Mouse (Mus musculus) MEL (cell line): ENCODE measurements around the gene Irf3. TPM values are rescaled to one million over a fixed set of nuclear protein-coding genes. Genes with fewer than 3 reads are reported as not detected.

Source experiments
- DNase-seq: peaks from one replicate; pipeline ENCODE4 v3.0.0; 2011; ENCODE audit warnings: low read depth, low spot score
- H3K27ac ChIP-seq: 2 replicates; pipeline ENCODE4 v1.5.1; 2012; ENCODE audit warnings: low read depth, mild to moderate bottlenecking, control low read depth, low read length, moderate library complexity; ENCODE audit not compliant: control insufficient read depth
- H3K27me3 ChIP-seq, 2 experiments: fragments of 150-350 bp in 1 of 2; sonication (generic) in 1 of 2; 2 replicates each; pipeline ENCODE4 v1.6.1; 2012; ENCODE audit warnings: low read length in 2 of 2, mild to moderate bottlenecking in 2 of 2, improper control_type of control experiment in 1 of 2, moderate library complexity in 1 of 2; ENCODE audit not compliant: insufficient read depth in 2 of 2, control insufficient read depth in 1 of 2
- H3K36me3 ChIP-seq, 2 experiments: 2 replicates each; pipeline ENCODE4 v1.6.1; 2012 to 2014; ENCODE audit warnings: low read length in 2 of 2, improper control_type of control experiment in 1 of 2, inconsistent platforms in 1 of 2, mild to moderate bottlenecking in 1 of 2; ENCODE audit not compliant: insufficient read depth in 2 of 2, control insufficient read depth in 1 of 2
- H3K4me1 ChIP-seq, 2 experiments: fragments of 150-350 bp in 1 of 2; sonication (generic) in 1 of 2; 2 replicates each; pipeline ENCODE4 v1.6.1; 2012; ENCODE audit warnings: low read length in 2 of 2, improper control_type of control experiment in 1 of 2, mild to moderate bottlenecking in 1 of 2; ENCODE audit not compliant: insufficient read depth in 2 of 2, control insufficient read depth in 1 of 2
- H3K4me3 ChIP-seq, 2 experiments: fragments of 150-350 bp in 1 of 2; sonication (generic) in 1 of 2; 2 replicates each; pipeline ENCODE4 v1.5.1; 2012; ENCODE audit warnings: low read depth in 2 of 2, low read length in 2 of 2, mild to moderate bottlenecking in 2 of 2, moderate library complexity in 2 of 2, control low read depth in 1 of 2, improper control_type of control experiment in 1 of 2; ENCODE audit not compliant: control insufficient read depth in 1 of 2, insufficient read depth in 1 of 2
- H3K79me2 ChIP-seq: 2 replicates; pipeline ENCODE4 v1.6.1; 2012; ENCODE audit warnings: mild to moderate bottlenecking, low read length, moderate library complexity; ENCODE audit not compliant: control insufficient read depth, poor library complexity, insufficient read depth
- H3K9ac ChIP-seq: 2 replicates; pipeline ENCODE4 v1.6.1; 2012; ENCODE audit warnings: low read depth, mild to moderate bottlenecking, control low read depth, low read length, moderate library complexity; ENCODE audit not compliant: control insufficient read depth, poor library complexity, severe bottlenecking
- H3K9me3 ChIP-seq: fragments of 150-350 bp; sonication (generic); replicated peaks from 2 replicates; pipeline ENCODE4 v1.6.1; 2012; ENCODE audit warnings: mild to moderate bottlenecking, low read length, improper control_type of control experiment, moderate library complexity; ENCODE audit not compliant: insufficient read depth
- CHD1 ChIP-seq: IDR thresholded peaks from 2 replicates; pipeline ENCODE4 v1.6.1; 2012; ENCODE audit warnings: low read depth, mild to moderate bottlenecking, inconsistent platforms, low read length, improper control_type of control experiment
- CTCF ChIP-seq, 3 experiments: IDR thresholded peaks in 2 of 3; conservative IDR thresholded peaks in 1 of 3; 2 replicates each; pipeline ENCODE4 v1.5.1; 2011 to 2012; ENCODE audit warnings: low read length in 3 of 3, low read depth in 2 of 3, mild to moderate bottlenecking in 2 of 3, improper control_type of control experiment in 1 of 3, inconsistent platforms in 1 of 3, mixed read lengths in 1 of 3, moderate library complexity in 1 of 3; ENCODE audit not compliant: control insufficient read depth in 1 of 3, insufficient read depth in 1 of 3, poor library complexity in 1 of 3, severe bottlenecking in 1 of 3
- E2F4 ChIP-seq: IDR thresholded peaks from 2 replicates; pipeline ENCODE4 v1.6.1; 2011; ENCODE audit warnings: low read depth, low read length, improper control_type of control experiment, borderline replicate concordance
- JUND ChIP-seq: IDR thresholded peaks from 2 replicates; pipeline ENCODE4 v1.6.1; 2011; ENCODE audit warnings: low read depth, mild to moderate bottlenecking, improper control_type of control experiment, low read length
- KAT2A ChIP-seq: conservative IDR thresholded peaks from 2 replicates; pipeline ENCODE4 v1.6.1; 2012; ENCODE audit warnings: low read depth, low read length, improper control_type of control experiment, inconsistent platforms
- MAX ChIP-seq: IDR thresholded peaks from 2 replicates; pipeline ENCODE4 v1.6.1; 2011; ENCODE audit warnings: low read length, improper control_type of control experiment
- MAZ ChIP-seq: IDR thresholded peaks from 2 replicates; pipeline ENCODE4 v1.6.1; 2012; ENCODE audit warnings: low read depth, mild to moderate bottlenecking, inconsistent platforms, low read length, improper control_type of control experiment
- MEF2A ChIP-seq: IDR thresholded peaks from 2 replicates; pipeline ENCODE4 v1.6.1; 2014; ENCODE audit warnings: low read depth, mild to moderate bottlenecking, inconsistent platforms, low read length, improper control_type of control experiment; ENCODE audit not compliant: poor library complexity, insufficient replicate concordance, severe bottlenecking; ENCODE audit errors: extremely low read depth
- MXI1 ChIP-seq: IDR thresholded peaks from 2 replicates; pipeline ENCODE4 v1.6.1; 2011; ENCODE audit warnings: mild to moderate bottlenecking, low read depth, low read length, improper control_type of control experiment
- MYB ChIP-seq: IDR thresholded peaks from 2 replicates; pipeline ENCODE4 v1.6.1; 2011; ENCODE audit warnings: mild to moderate bottlenecking, low read depth, low read length, improper control_type of control experiment
- MYC ChIP-seq: IDR thresholded peaks from 2 replicates; pipeline ENCODE4 v1.6.1; 2011; ENCODE audit warnings: low read depth, mild to moderate bottlenecking, low read length, improper control_type of control experiment, moderate library complexity
- NELFE ChIP-seq: IDR thresholded peaks from 2 replicates; pipeline ENCODE4 v1.6.1; 2011; ENCODE audit warnings: low read depth, low read length, improper control_type of control experiment
- NRF1 ChIP-seq: IDR thresholded peaks from 2 replicates; pipeline ENCODE4 v1.6.1; 2014; ENCODE audit warnings: low read depth, mild to moderate bottlenecking, inconsistent platforms, low read length, improper control_type of control experiment, moderate library complexity; ENCODE audit not compliant: poor library complexity, insufficient read depth, severe bottlenecking
- RAD21 ChIP-seq: IDR thresholded peaks from 2 replicates; pipeline ENCODE4 v1.6.1; 2011; ENCODE audit warnings: mild to moderate bottlenecking, low read depth, low read length, improper control_type of control experiment
- TBP ChIP-seq: IDR thresholded peaks from 2 replicates; pipeline ENCODE4 v1.8.0; 2011; ENCODE audit warnings: low read depth, low read length, improper control_type of control experiment
- TCF12 ChIP-seq: IDR thresholded peaks from 2 replicates; pipeline ENCODE4 v1.6.1; 2014; ENCODE audit warnings: low read depth, mild to moderate bottlenecking, inconsistent platforms, low read length, improper control_type of control experiment, moderate library complexity
- USF2 ChIP-seq, 2 experiments: IDR thresholded peaks; 2 replicates each; pipeline ENCODE4 v1.6.1; 2011 to 2012; ENCODE audit warnings: improper control_type of control experiment in 2 of 2, low read length in 2 of 2, borderline replicate concordance in 1 of 2, inconsistent platforms in 1 of 2, low read depth in 1 of 2, mild to moderate bottlenecking in 1 of 2; ENCODE audit not compliant: insufficient read depth in 1 of 2
- ZKSCAN1 ChIP-seq: IDR thresholded peaks from 2 replicates; pipeline ENCODE4 v1.6.1; 2012; ENCODE audit warnings: low read depth, mild to moderate bottlenecking, inconsistent platforms, low read length, improper control_type of control experiment, moderate library complexity
- ZMIZ1 ChIP-seq: IDR thresholded peaks from 2 replicates; pipeline ENCODE4 v1.6.1; 2012; ENCODE audit warnings: low read depth, mild to moderate bottlenecking, inconsistent platforms, low read length, improper control_type of control experiment, moderate library complexity
- polyA plus RNA-seq, 2 experiments: library from polyadenylated mRNA; stranded (reverse) in 1 of 2; unstranded in 1 of 2; fragments of >175 nt in 1 of 2; fragments of >200 nt in 1 of 2; gene quantifications; 2 replicates each; pipeline versions ENCODE4 v1.2.1 to v1.2.4; 2012; ENCODE audit warnings: low replicate concordance in 2 of 2, low read depth in 1 of 2; ENCODE audit not compliant: insufficient read length in 2 of 2, insufficient read depth in 1 of 2, missing spikeins in 1 of 2
- total RNA-seq: library from RNA; depleted of rRNA; stranded (reverse); fragments of 300-350 nt; gene quantifications from 2 replicates; pipeline ENCODE4 v1.2.3, GENCODE M21; 2012

Gene Irf3
- total and polyA plus RNA-seq, 3 experiments, result 82.1 to 83.4 TPM; not detected in 1

- Histone ChIP-seq H3K27ac (no peak overlapping the region), H3K27me3 (no peaks in the 10 kb centered on the region), H3K36me3 (no peaks in the 10 kb centered on the region; a peak in 1 of 4 replicates), H3K9me3 (no peaks in the 10 kb centered on the region), H3K4me3 (no peak overlapping the region), H3K79me2 (no peaks in the 10 kb centered on the region), H3K4me1 (no peaks in the 10 kb centered on the region)
- no peak for DNase-seq
- TF ChIP-seq MXI1, result no peak
- no peak for TF ChIP-seq ZKSCAN1
- TF ChIP-seq MEF2A, result no peak
- TF ChIP-seq USF2 (IDR thresholded peaks at IDR 0.05; ENCODE audit: borderline replicate concordance in 1 of 2, insufficient read depth in 1 of 2, low read depth in 1 of 2, low read length in 2 of 2), result no peak
- no peak for TF ChIP-seq MYC
- no peak for TF ChIP-seq MYB
- no peak for TF ChIP-seq CHD1
- no peak for TF ChIP-seq CTCF (IDR thresholded peaks at IDR 0.05 in 2 of 3, conservative IDR thresholded peaks at IDR 0.05 in 1 of 3; ENCODE audit: control insufficient read depth in 1 of 3, insufficient read depth in 1 of 3, low read depth in 2 of 3, low read length in 3 of 3, poor library complexity in 1 of 3, severe bottlenecking in 1 of 3)
- no peak for TF ChIP-seq ZMIZ1
- no peak for TF ChIP-seq NELFE
- TF ChIP-seq KAT2A, result no peak
- no peak for TF ChIP-seq RAD21
- no peak for TF ChIP-seq MAZ
- TF ChIP-seq E2F4, result no peak
- TF ChIP-seq TCF12, result no peak
- no peak for TF ChIP-seq NRF1
- TF ChIP-seq TBP, result no peak
- TF ChIP-seq, all 39 proteins: peak for 0
- H3K9ac ChIP-seq, result no peak overlapping the region
Observed at GRCm38 (mm10) chr7:45027761-45028160, 30.3 kb downstream of the Irf3 start.

DNA sequence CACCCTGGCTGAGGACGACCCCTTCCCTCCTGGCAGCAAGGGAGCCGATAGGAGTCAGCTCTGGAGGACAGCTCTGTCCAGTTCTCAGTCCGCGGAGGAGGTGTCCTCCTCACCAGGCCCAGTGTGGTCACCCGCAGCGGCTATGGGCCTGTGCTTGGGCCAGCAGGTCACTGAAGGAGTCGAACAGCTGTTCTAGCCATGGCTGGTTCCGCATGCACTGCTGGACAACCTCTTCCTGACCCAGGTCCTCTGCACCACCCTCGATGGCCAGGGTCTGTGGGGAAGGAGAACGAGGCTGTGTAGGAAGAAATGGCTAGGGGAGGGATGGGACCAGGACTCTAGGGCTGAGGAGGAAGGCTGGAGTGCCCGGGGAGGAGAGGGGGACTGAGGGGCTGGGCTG is 30.9 kb downstream of the Irf3 start:
- H3K79me2 ChIP-seq, result no peaks in the 10 kb centered on the region
- TF ChIP-seq MAX, result no peak
- TF ChIP-seq MXI1, result no peak
- TF ChIP-seq JUND, result no peak
- no peaks in the 10 kb centered on the region for H3K9me3 ChIP-seq
- no peak overlapping the region for H3K27ac ChIP-seq
- peaks cover 0 to 2% of the 10 kb centered on the region in 2 experiments; a peak in 1 of 4 replicates for H3K36me3 ChIP-seq
- DNase-seq, result no peak
- H3K27me3 ChIP-seq, result no peaks in the 10 kb centered on the region
- no peak overlapping the region for H3K4me3 ChIP-seq
- no peaks in the 10 kb centered on the region for H3K4me1 ChIP-seq
- H3K9ac ChIP-seq, result no peak overlapping the region
